Mouse (Mus musculus) inflammation-experienced regulatory T-cells (primary cell): Measurements from ENCODE around the gene Kcnmb4. TPM values are rescaled to one million over a fixed set of nuclear protein-coding genes. Genes with fewer than 3 reads are reported as not detected.

Experiments used
- polyA plus RNA-seq, 2 experiments: library from polyadenylated mRNA; unstranded; fragments of 100-300 nt; shearing (Covaris generic); gene quantifications; one replicate each; pipeline ENCODE4 v1.2.1; 2017

The Kcnmb4 gene
- polyA plus RNA-seq = 1 to 10 TPM; 2.3 to 5.3 TPM

GRCm38 (mm10) chr10:116473759-116474549 is at the start of gene Kcnmb4:
Kcnmb4 (minus strand) TSS chr10:116473878.

Other genes starting within 250 kb of the Kcnmb4 start
- under 1 TPM; 0.05 to 0.36 TPM for gene Ptprb, start 198.4 kb downstream of the Kcnmb4 start, polyA plus RNA-seq
- 100 to 1,000 TPM; 108 to 120 TPM for gene Cnot2, start 107.6 kb upstream of the Kcnmb4 start, polyA plus RNA-seq